Mouse (Mus musculus) gastrocnemius, postnatal 14 days (tissue): ENCODE measurements at regions not wholly inside any gene's neighbourhood (a gene's known extent, or its start where the extent isn't known, plus 50 kb on each side); places are given as distances from the start of the nearest gene placed in this dataset.
"Not testable (repeated sequence)": the region's sequence is repeated elsewhere in the genome, so short reads cannot be mapped to it uniquely, and the experiment has no call there.

Experiments used
- DNase-seq: peaks from one replicate; pipeline ENCODE4 v3.0.0; 2021; ENCODE audit warnings: mixed read lengths
- intact Hi-C: fragments of 180-260 bp; cut with DNase I; formaldehyde crosslinking; loops from one replicate; pipeline ENCODE4 v1.15.1; 2025; ENCODE audit warnings: low total_unique reads

GRCm38 (mm10) chr9:11256848-11257247, 352.3 kb upstream of the Cntn5 start:
- intact Hi-C loops = no loop called here
- no peak for DNase-seq

GRCm38 (mm10) chr9:11206829-11207228, 302.3 kb upstream of the Cntn5 start:
- no peak for DNase-seq
- intact Hi-C loops = no loop called here

GRCm38 (mm10) chr9:11206267-11206666, 301.7 kb upstream of the Cntn5 start:
- no peak for DNase-seq
- intact Hi-C loops = no loop called here

- no peak for DNase-seq
Measured at GRCm38 (mm10) chr9:11192183-11192582, 287.6 kb upstream of the Cntn5 start.

GRCm38 (mm10) chr9:11145799-11146198, 241.2 kb upstream of the Cntn5 start:
- intact Hi-C loops = no loop called here
- DNase-seq = no peak

More at GRCm38 (mm10) chr9:11192183-11192582, 287.6 kb upstream of the Cntn5 start:
- intact Hi-C loops = no loop called here

- intact Hi-C loops = no loop called here
- DNase-seq = no peak
Measured at GRCm38 (mm10) chr9:11126833-11127232, 222.3 kb upstream of the Cntn5 start.

GRCm38 (mm10) chr9:11119153-11119552, 214.6 kb upstream of the Cntn5 start:
- DNase-seq = no peak
- intact Hi-C loops = no loop called here

GRCm38 (mm10) chr9:11107828-11108227, 203.3 kb upstream of the Cntn5 start:
- intact Hi-C loops, DNase-seq: not testable (repeated sequence)

- intact Hi-C loops, DNase-seq: not testable (repeated sequence)
Measured at GRCm38 (mm10) chr9:11107212-11107611, 202.6 kb upstream of the Cntn5 start.

GRCm38 (mm10) chr9:11106268-11106667, 201.7 kb upstream of the Cntn5 start:
- intact Hi-C loops = no loop called here
- no peak for DNase-seq

- intact Hi-C loops = no loop called here
- DNase-seq = no peak
Measured at GRCm38 (mm10) chr9:11103448-11103847, 198.9 kb upstream of the Cntn5 start.

- intact Hi-C loops = no loop called here
- no peak for DNase-seq
Measured at GRCm38 (mm10) chr9:11092874-11093273, 188.3 kb upstream of the Cntn5 start.

GRCm38 (mm10) chr9:11067125-11067524, 162.6 kb upstream of the Cntn5 start:
- DNase-seq, intact Hi-C loops: not testable (repeated sequence)

- intact Hi-C loops = no loop called here
- no peak for DNase-seq
Measured at GRCm38 (mm10) chr9:11062856-11063255, 158.3 kb upstream of the Cntn5 start.
